Mouse (Mus musculus) c-Kit-positive CD71-positive TER-119-negative erythroid progenitor cells, embryonic 14.5 days (primary cell): ENCODE measurements around the gene Gm6408.
"Not testable (repeated sequence)": the region's sequence is repeated elsewhere in the genome, so short reads cannot be mapped to it uniquely, and the experiment has no call there.

Experiments used
- DNase-seq: peaks from one replicate; pipeline ENCODE4 v3.0.0-alpha.2; 2013; ENCODE audit warnings: low read depth

Gene Gm6408

GRCm38 (mm10) chr5:146481665-146482064 is at the start of gene Gm6408:
Gene Gm6408, plus strand, starts transcription at chr5:146481965.
- not testable (repeated sequence) for DNase-seq

GRCm38 (mm10) chr5:146432476-146432875 is 49.3 kb upstream of the Gm6408 start:
- no peak for DNase-seq

GRCm38 (mm10) chr5:146435316-146435715 is 46.4 kb upstream of the Gm6408 start:
- no peak for DNase-seq

GRCm38 (mm10) chr5:146436796-146437195 is 45.0 kb upstream of the Gm6408 start:
- DNase-seq, result no peak

- no peak for DNase-seq
These were observed 42.5 kb upstream of the Gm6408 start for GRCm38 (mm10) chr5:146439152-146439781.

GRCm38 (mm10) chr5:146440273-146440672 is 41.5 kb upstream of the Gm6408 start:
- no peak for DNase-seq

- no peak for DNase-seq
These were observed 39.0 kb upstream of the Gm6408 start for GRCm38 (mm10) chr5:146442767-146443166.

- DNase-seq, result no peak
These were observed 35.1 kb upstream of the Gm6408 start for GRCm38 (mm10) chr5:146446633-146447032.

- no peak for DNase-seq
These were observed 30.0 kb upstream of the Gm6408 start for GRCm38 (mm10) chr5:146451592-146452254.

GRCm38 (mm10) chr5:146453556-146453955 is 28.2 kb upstream of the Gm6408 start:
- DNase-seq, result no peak

GRCm38 (mm10) chr5:146461612-146462011 is 20.2 kb upstream of the Gm6408 start:
- DNase-seq, result no peak

- no peak for DNase-seq
These were observed 15.1 kb upstream of the Gm6408 start for GRCm38 (mm10) chr5:146466663-146467062.

- DNase-seq, result no peak
These were observed 13.5 kb upstream of the Gm6408 start for GRCm38 (mm10) chr5:146468311-146468710.

- no peak for DNase-seq
These were observed 10.9 kb upstream of the Gm6408 start for GRCm38 (mm10) chr5:146470821-146471220.

- DNase-seq, result no peak
These were observed 10.5 kb upstream of the Gm6408 start for GRCm38 (mm10) chr5:146471311-146471710.

- no peak for DNase-seq
These were observed 9.9 kb upstream of the Gm6408 start for GRCm38 (mm10) chr5:146471821-146472220.

GRCm38 (mm10) chr5:146479564-146479963 is 2.2 kb upstream of the Gm6408 start:
- peak; percentile 24 for DNase-seq

GRCm38 (mm10) chr5:146488959-146489358 is 7.2 kb downstream of the Gm6408 start:
- DNase-seq, result not testable (repeated sequence)

- not testable (repeated sequence) for DNase-seq
These were observed 9.3 kb downstream of the Gm6408 start, which contains the start of gene Gm6370 for GRCm38 (mm10) chr5:146491063-146491462. Gene Gm6370, plus strand, starts transcription at chr5:146491363.

- not testable (repeated sequence) for DNase-seq
These were observed 20.3 kb downstream of the Gm6408 start, which contains the start of gene 4930449I24Rik for GRCm38 (mm10) chr5:146502099-146502498. Gene 4930449I24Rik, plus strand, starts transcription at chr5:146502399.

- DNase-seq, result not testable (repeated sequence)
These were observed 32.1 kb downstream of the Gm6408 start, which contains the start of gene Gm3402 for GRCm38 (mm10) chr5:146513823-146514222. Gene Gm3402, plus strand, starts transcription at chr5:146514123.

- not testable (repeated sequence) for DNase-seq
These were observed 43.7 kb downstream of the Gm6408 start, which contains the start of gene Gm3404 for GRCm38 (mm10) chr5:146525501-146525900. Gene Gm3404, plus strand, starts transcription at chr5:146525801.
